Mouse (Mus musculus): ENCODE results near the gene Rtp1.

DNA sequence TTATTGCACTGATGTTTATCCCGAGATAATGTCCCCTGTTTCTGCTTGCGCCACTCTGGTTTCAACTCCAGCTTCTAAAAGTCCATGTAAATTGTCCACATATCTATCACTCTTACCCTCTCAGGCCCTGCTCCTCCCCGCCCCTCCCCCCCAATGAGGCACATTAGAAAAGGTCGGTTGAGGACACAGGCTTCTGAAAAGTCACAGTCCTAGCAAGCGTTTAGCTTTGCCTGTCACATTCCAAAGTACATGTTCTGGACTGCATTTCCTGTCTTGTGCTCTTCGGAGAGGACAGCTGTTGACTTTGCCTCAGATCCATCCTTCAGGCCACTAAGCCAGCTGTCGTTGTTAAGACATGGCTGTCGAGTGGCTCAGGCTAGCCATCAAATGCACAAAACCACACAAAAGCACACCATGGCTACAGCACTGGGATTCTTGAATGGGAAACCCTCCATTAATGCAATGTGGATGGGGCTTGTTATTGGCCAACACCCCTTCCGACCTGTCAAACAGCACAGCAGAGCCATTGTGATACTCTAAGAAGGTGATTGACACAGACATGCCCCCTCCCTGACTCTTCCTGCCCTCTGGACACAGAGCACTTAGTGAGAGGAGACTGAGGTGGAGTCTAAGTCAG, 12.2 kb upstream of the Rtp1 start:
- TF ChIP-seq CTCF (IDR thresholded peaks at IDR 0.05; ENCODE audit: low read depth, low read length) (no peak), POLR2A (IDR thresholded peaks at IDR 0.05; ENCODE audit: borderline replicate concordance, low read depth, low read length) (no peak)
